Mouse (Mus musculus) myocyte (in vitro differentiated cells): ENCODE measurements around the gene Wdr95.

Experiments used
- CEBPB ChIP-seq: IDR thresholded peaks from 2 replicates; pipeline ENCODE4 v1.6.1; 2011; ENCODE audit warnings: mild to moderate bottlenecking, moderate library complexity; ENCODE audit not compliant: poor library complexity, insufficient read depth, severe bottlenecking
- E2F4 ChIP-seq: IDR thresholded peaks from one replicate; pipeline ENCODE4 v1.6.1; 2011; ENCODE audit warnings: mild to moderate bottlenecking, control low read depth, moderate library complexity; ENCODE audit not compliant: insufficient read depth
- MAX ChIP-seq: IDR thresholded peaks from one replicate; pipeline ENCODE4 v1.6.1; 2011; ENCODE audit warnings: low read depth, mild to moderate bottlenecking, control low read depth
- MYOD1 ChIP-seq, 3 experiments: IDR thresholded peaks; one replicate each; pipeline ENCODE4 v1.6.1; 2011; ENCODE audit warnings: control low read depth in 2 of 3, low read depth in 2 of 3, mild to moderate bottlenecking in 2 of 3, moderate library complexity in 1 of 3; ENCODE audit not compliant: insufficient read length in 2 of 3, control insufficient read depth in 1 of 3
- MYOG ChIP-seq, 3 experiments: IDR thresholded peaks; one replicate each; pipeline ENCODE4 v1.6.1; 2011; ENCODE audit warnings: control low read depth in 2 of 3, low read depth in 2 of 3, mild to moderate bottlenecking in 2 of 3; ENCODE audit not compliant: insufficient read length in 2 of 3, control insufficient read depth in 1 of 3, insufficient read depth in 1 of 3
- POLR2A ChIP-seq: IDR thresholded peaks from one replicate; pipeline ENCODE4 v1.6.1; 2011; ENCODE audit warnings: low read depth, mild to moderate bottlenecking, control low read depth, moderate library complexity; ENCODE audit not compliant: insufficient read length
- POLR2AphosphoS2 ChIP-seq: IDR thresholded peaks from one replicate; pipeline ENCODE4 v1.6.1; 2011; ENCODE audit warnings: low read depth, control low read depth; ENCODE audit not compliant: insufficient read length
- REST ChIP-seq: IDR thresholded peaks from one replicate; pipeline ENCODE4 v1.6.1; 2011; ENCODE audit warnings: mild to moderate bottlenecking, control low read depth, moderate library complexity; ENCODE audit not compliant: insufficient read depth, insufficient read length
- SRF ChIP-seq: IDR thresholded peaks from one replicate; pipeline ENCODE4 v1.6.1; 2011; ENCODE audit warnings: low read depth; ENCODE audit not compliant: control insufficient read depth, insufficient read length
- TCF12 ChIP-seq: IDR thresholded peaks from one replicate; pipeline ENCODE4 v1.6.1; 2011; ENCODE audit warnings: mild to moderate bottlenecking, control low read depth; ENCODE audit not compliant: poor library complexity, insufficient read depth, severe bottlenecking
- TCF3 ChIP-seq: IDR thresholded peaks from one replicate; pipeline ENCODE4 v1.6.1; 2011; ENCODE audit warnings: low read depth, control low read depth; ENCODE audit not compliant: insufficient read length
- USF1 ChIP-seq: IDR thresholded peaks from one replicate; pipeline ENCODE4 v1.6.1; 2011; ENCODE audit warnings: low read depth, mild to moderate bottlenecking, control low read depth, moderate library complexity

- TF ChIP-seq USF1 (no peak), MYOD1 (IDR thresholded peaks at IDR 0.05; ENCODE audit: control insufficient read depth in 1 of 3, insufficient read length in 2 of 3, low read depth in 2 of 3) (no peak), POLR2AphosphoS2 (no peak), MAX (no peak), MYOG (IDR thresholded peaks at IDR 0.05; ENCODE audit: control insufficient read depth in 1 of 3, insufficient read depth in 1 of 3, insufficient read length in 2 of 3, low read depth in 2 of 3) (no peak), POLR2A (no peak), REST (no peak), TCF12 (no peak), CEBPB (no peak), E2F4 (no peak), SRF (no peak), TCF3 (no peak)
These were observed 11.4 kb upstream of the Wdr95 start for GRCm38 (mm10) chr5:149517116-149517515.
